Mouse (Mus musculus): ENCODE measurements around the gene Chka.

- TF ChIP-seq CTCF (conservative IDR thresholded peaks at IDR 0.05 in 1 of 2, IDR thresholded peaks at IDR 0.05 in 1 of 2; ENCODE audit: low read depth in 2 of 2, low read length in 2 of 2) = no peak
- no peak for TF ChIP-seq USF1 (IDR thresholded peaks at IDR 0.05; ENCODE audit: low read depth, low read length)
- no peak for TF ChIP-seq JUND (conservative IDR thresholded peaks at IDR 0.05; ENCODE audit: low read depth, low read length)
- TF ChIP-seq TCF12 (IDR thresholded peaks at IDR 0.05; ENCODE audit: low read depth, low read length) = no peak
- TF ChIP-seq POLR2A (IDR thresholded peaks at IDR 0.05; ENCODE audit: low read depth, low read length) = no peak
- no peak for TF ChIP-seq ZKSCAN1 (IDR thresholded peaks at IDR 0.05; ENCODE audit: borderline replicate concordance, low read depth, low read length)
- TF ChIP-seq E2F4 (IDR thresholded peaks at IDR 0.05; ENCODE audit: insufficient replicate concordance, low read depth, low read length) = no peak
Measured at GRCm38 (mm10) chr19:3850076-3850475, 1.5 kb upstream of the Chka start.
